Mouse (Mus musculus): Measurements from ENCODE around the gene Tnfsf8. TPM values are rescaled to one million over a fixed set of nuclear protein-coding genes. Genes with fewer than 3 reads are reported as not detected.

Tnfsf8 gene
- polyA plus RNA-seq, 1 experiment from 2014 or later, result 0.05 TPM

DNA sequence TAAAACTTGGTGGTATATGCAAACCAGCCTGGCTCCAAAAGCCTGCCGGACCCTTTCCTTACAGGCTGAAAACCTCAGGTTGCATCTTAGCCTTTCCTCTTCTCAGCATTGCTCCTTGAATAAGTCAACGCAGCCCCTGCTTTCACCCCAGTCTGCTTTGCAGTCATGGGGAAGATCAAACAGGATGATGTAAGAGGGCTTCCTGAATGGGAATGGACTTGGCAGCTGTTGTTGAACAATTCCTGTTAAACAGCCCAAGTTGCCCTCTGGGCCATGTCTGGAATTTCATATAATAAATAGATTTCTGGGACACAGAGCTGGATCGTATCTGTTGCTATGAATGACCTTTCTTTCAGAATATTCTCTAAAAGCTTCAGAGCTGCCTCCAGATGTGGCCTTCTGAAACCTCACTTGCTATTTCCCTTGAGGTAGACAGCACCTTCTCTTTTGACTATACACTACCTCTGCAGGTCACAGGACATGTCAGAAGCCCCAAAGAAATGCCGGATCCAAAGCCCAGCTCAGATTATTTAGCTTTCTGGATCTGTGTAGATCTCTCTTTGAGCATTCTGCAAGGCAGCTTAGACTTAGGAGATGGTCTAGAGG is 1.0 kb upstream of the Tnfsf8 start:
- Histone ChIP-seq H3K9ac (no peak overlapping the region), H3K4me3 (no peak overlapping the region), H3K9me3 (no peaks in the 10 kb centered on the region), H3K27ac (no peak overlapping the region), H3K4me1 (peaks cover 23% of the 10 kb centered on the region), H3K36me3 (no peaks in the 10 kb centered on the region), H3K27me3 (no peaks in the 10 kb centered on the region), H3K4me2 (no peak overlapping the region)
- WGBS, result 32% methylated on average over 4 of the region's 4 CpGs
- peak; percentile 52; the same call in 1 of the 2 replicates for ATAC-seq (ENCODE audit: borderline replicate concordance, extremely low read depth, low FRiP score, low TSS enrichment)

- no peak overlapping the region for H3K4me3 ChIP-seq
- no peak overlapping the region for H3K4me2 ChIP-seq
- WGBS, result 82% methylated on average over 5 of the region's 5 CpGs
- H3K27ac ChIP-seq, result no peak overlapping the region
- no peaks in the 10 kb centered on the region for H3K36me3 ChIP-seq
- H3K4me1 ChIP-seq, result peaks cover 23% of the 10 kb centered on the region
- no peak for ATAC-seq (ENCODE audit: borderline replicate concordance, extremely low read depth, low FRiP score, low TSS enrichment)
- H3K9me3 ChIP-seq, result no peaks in the 10 kb centered on the region
- H3K27me3 ChIP-seq, result no peaks in the 10 kb centered on the region
- no peak overlapping the region for H3K9ac ChIP-seq
Observed at GRCm38 (mm10) chr4:63860236-63860635, 911 bp downstream of the Tnfsf8 start.

- Histone ChIP-seq H3K27me3 (no peaks in the 10 kb centered on the region), H3K9me3 (no peaks in the 10 kb centered on the region), H3K4me2 (no peak overlapping the region), H3K4me3 (no peak overlapping the region), H3K27ac (no peak overlapping the region), H3K36me3 (no peaks in the 10 kb centered on the region), H3K4me1 (peaks cover 23% of the 10 kb centered on the region), H3K9ac (no peak overlapping the region)
- no peak for ATAC-seq (ENCODE audit: borderline replicate concordance, extremely low read depth, low FRiP score, low TSS enrichment)
- WGBS, result 62% methylated on average over 4 of the region's 4 CpGs
Observed at GRCm38 (mm10) chr4:63859785-63860203, 1.4 kb downstream of the Tnfsf8 start.

- Histone ChIP-seq H3K36me3 (no peaks in the 10 kb centered on the region), H3K9ac (no peak overlapping the region), H3K4me2 (no peak overlapping the region), H3K9me3 (no peaks in the 10 kb centered on the region), H3K27ac (no peak overlapping the region), H3K27me3 (no peaks in the 10 kb centered on the region), H3K4me1 (peaks cover 23% of the 10 kb centered on the region), H3K4me3 (no peak overlapping the region)
- 90% methylated on average over 7 of the region's 7 CpGs for WGBS
- ATAC-seq (ENCODE audit: borderline replicate concordance, extremely low read depth, low FRiP score, low TSS enrichment), result no peak
Observed at GRCm38 (mm10) chr4:63858646-63859224, 2.4 kb downstream of the Tnfsf8 start.

DNA sequence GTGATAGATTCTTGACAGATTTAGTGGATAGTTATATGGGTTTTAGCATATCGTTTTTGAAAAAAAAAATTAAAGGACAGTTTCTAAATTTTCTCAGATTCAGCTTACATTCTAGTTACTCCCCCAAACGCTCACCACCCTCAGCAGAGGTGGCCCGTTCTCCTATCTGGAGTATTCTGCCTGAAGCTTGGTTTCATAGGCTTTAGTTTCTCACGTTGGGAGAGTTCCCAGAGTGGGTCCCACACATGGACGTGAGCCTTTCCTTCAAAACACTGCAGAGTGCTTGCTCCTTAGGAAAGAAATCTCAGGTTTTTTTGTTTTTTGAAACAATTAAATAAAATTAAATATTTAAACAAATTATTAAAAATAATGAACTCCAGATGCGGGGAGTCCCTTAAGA is 4.4 kb downstream of the Tnfsf8 start:
- Histone ChIP-seq H3K9me3 (no peaks in the 10 kb centered on the region), H3K4me2 (no peak overlapping the region), H3K36me3 (no peaks in the 10 kb centered on the region), H3K4me3 (no peak overlapping the region), H3K9ac (no peak overlapping the region), H3K4me1 (peaks cover 11% of the 10 kb centered on the region), H3K27me3 (no peaks in the 10 kb centered on the region), H3K27ac (no peak overlapping the region)
- 74% methylated on average over 6 of the region's 6 CpGs for WGBS
- no peak for ATAC-seq (ENCODE audit: borderline replicate concordance, extremely low read depth, low FRiP score, low TSS enrichment)

DNA sequence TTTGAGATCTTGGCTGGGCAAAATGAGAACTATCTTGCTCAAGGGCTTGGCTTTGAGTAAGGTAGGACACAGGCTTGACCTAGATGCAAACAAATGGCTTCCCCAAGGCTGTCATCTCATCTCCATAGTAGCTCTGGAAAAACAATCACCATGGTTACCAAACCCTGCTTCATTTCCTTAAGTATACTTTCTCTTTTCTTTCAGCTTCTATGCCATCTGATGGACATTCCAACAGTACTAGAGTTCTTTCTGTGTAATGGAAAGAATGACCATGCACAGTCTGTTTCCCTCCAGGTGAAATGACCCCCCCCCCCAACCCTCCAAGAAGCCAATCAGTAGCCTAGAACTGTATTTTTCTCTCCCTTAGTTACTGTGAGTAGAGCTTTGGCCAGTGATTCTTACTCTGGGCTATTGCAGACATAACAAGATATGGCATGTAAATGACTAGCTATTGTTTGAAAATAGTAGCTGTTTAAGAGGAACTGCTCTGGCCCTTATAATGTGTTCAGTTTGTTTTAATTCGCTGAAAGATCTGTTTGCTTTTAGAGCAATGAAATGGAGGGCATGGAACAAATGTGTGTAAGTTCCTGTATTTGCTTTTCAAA is 7.3 kb downstream of the Tnfsf8 start:
- Histone ChIP-seq H3K27me3 (no peaks in the 10 kb centered on the region), H3K9ac (no peak overlapping the region), H3K4me2 (no peak overlapping the region), H3K36me3 (no peaks in the 10 kb centered on the region), H3K4me1 (no peaks in the 10 kb centered on the region), H3K27ac (no peak overlapping the region), H3K4me3 (no peak overlapping the region), H3K9me3 (no peaks in the 10 kb centered on the region)
- WGBS, result 52% methylated on average over 1 of the region's 1 CpGs
- ATAC-seq (ENCODE audit: borderline replicate concordance, extremely low read depth, low FRiP score, low TSS enrichment), result no peak

DNA sequence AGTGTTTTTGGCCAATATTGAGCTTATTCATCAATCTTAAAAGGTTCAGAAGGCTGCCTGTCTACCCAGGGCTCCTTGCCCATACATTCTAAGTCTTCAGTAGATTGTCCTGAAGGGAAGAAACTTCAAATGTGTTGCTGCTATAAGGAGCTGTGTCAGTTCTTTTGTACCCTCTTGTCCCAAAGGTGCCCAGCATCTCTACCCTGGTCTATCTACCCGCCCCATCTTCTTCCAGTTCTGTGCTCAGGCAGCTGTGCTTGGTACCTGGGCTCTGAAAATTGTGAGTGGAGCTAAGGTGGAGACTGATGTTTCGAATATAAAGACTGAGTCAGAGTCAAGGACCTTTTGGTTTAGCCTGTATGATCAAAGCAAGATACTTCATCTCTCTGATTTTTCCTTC is 11.1 kb downstream of the Tnfsf8 start:
- Histone ChIP-seq H3K9me3 (no peaks in the 10 kb centered on the region), H3K36me3 (no peaks in the 10 kb centered on the region), H3K4me2 (no peak overlapping the region), H3K27ac (no peak overlapping the region), H3K4me1 (no peaks in the 10 kb centered on the region), H3K9ac (no peak overlapping the region), H3K4me3 (no peak overlapping the region), H3K27me3 (no peaks in the 10 kb centered on the region)
- WGBS, result 89% methylated on average over 2 of the region's 2 CpGs
- ATAC-seq (ENCODE audit: borderline replicate concordance, extremely low read depth, low FRiP score, low TSS enrichment), result no peak

- Histone ChIP-seq H3K9me3 (no peaks in the 10 kb centered on the region), H3K9ac (no peak overlapping the region), H3K27ac (no peak overlapping the region), H3K4me3 (no peak overlapping the region), H3K27me3 (no peaks in the 10 kb centered on the region), H3K4me1 (no peaks in the 10 kb centered on the region), H3K4me2 (no peak overlapping the region), H3K36me3 (no peaks in the 10 kb centered on the region)
- no peak for ATAC-seq (ENCODE audit: borderline replicate concordance, extremely low read depth, low FRiP score, low TSS enrichment)
- 67% methylated on average over 3 of the region's 3 CpGs for WGBS
Observed at GRCm38 (mm10) chr4:63846881-63847597, 14.1 kb downstream of the Tnfsf8 start.

GRCm38 (mm10) chr4:63845760-63846159 is 15.4 kb downstream of the Tnfsf8 start:
- no peaks in the 10 kb centered on the region for H3K4me1 ChIP-seq
- ATAC-seq (ENCODE audit: borderline replicate concordance, extremely low read depth, low FRiP score, low TSS enrichment), result no peak
- no peaks in the 10 kb centered on the region for H3K36me3 ChIP-seq
- H3K4me2 ChIP-seq, result no peak overlapping the region
- no peaks in the 10 kb centered on the region for H3K27me3 ChIP-seq
- no peak overlapping the region for H3K9ac ChIP-seq
- no peaks in the 10 kb centered on the region for H3K9me3 ChIP-seq
- no peak overlapping the region for H3K27ac ChIP-seq
- WGBS, result 61% methylated on average over 2 of the region's 2 CpGs
- H3K4me3 ChIP-seq, result no peak overlapping the region

GRCm38 (mm10) chr4:63843924-63844323 is 17.2 kb downstream of the Tnfsf8 start:
- no peaks in the 10 kb centered on the region for H3K4me1 ChIP-seq
- H3K4me2 ChIP-seq, result no peak overlapping the region
- no peak overlapping the region for H3K27ac ChIP-seq
- no peak overlapping the region for H3K4me3 ChIP-seq
- H3K9ac ChIP-seq, result no peak overlapping the region
- H3K9me3 ChIP-seq, result no peaks in the 10 kb centered on the region
- H3K27me3 ChIP-seq, result no peaks in the 10 kb centered on the region
- WGBS, result 23% methylated on average over 6 of the region's 6 CpGs
- no peaks in the 10 kb centered on the region for H3K36me3 ChIP-seq
- no peak for ATAC-seq (ENCODE audit: borderline replicate concordance, extremely low read depth, low FRiP score, low TSS enrichment)

GRCm38 (mm10) chr4:63842278-63842677 is 18.9 kb downstream of the Tnfsf8 start:
- H3K36me3 ChIP-seq, result no peaks in the 10 kb centered on the region
- no peak overlapping the region for H3K27ac ChIP-seq
- no peak for ATAC-seq (ENCODE audit: borderline replicate concordance, extremely low read depth, low FRiP score, low TSS enrichment)
- WGBS, result 63% methylated on average over 1 of the region's 1 CpGs
- H3K27me3 ChIP-seq, result no peaks in the 10 kb centered on the region
- H3K4me2 ChIP-seq, result no peak overlapping the region
- H3K4me3 ChIP-seq, result no peak overlapping the region
- H3K9me3 ChIP-seq, result no peaks in the 10 kb centered on the region
- H3K9ac ChIP-seq, result no peak overlapping the region
- no peaks in the 10 kb centered on the region for H3K4me1 ChIP-seq

DNA sequence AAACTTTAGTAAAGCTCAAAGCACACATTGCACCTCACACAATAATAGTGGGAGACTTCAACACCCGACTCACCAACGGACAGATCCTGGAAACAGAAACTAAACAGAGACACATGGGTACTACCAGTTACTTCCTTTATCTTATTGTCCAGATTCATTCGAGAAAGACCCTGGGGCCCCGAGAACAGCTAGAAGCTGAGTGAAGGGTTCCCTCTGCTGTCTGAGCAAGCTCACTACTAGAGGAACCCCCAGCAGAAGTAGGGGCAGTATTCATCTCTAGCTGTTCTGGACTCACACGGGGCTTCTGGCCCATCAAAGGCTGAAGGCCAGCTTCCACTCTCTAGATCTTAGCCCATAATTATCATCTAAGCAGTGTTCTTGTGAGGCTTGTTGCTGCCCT is 20.7 kb downstream of the Tnfsf8 start:
- 39% methylated on average over 5 of the region's 5 CpGs for WGBS

More for the DNA sequence above, 20.7 kb downstream of the Tnfsf8 start:
- Histone ChIP-seq H3K36me3 (no peaks in the 10 kb centered on the region), H3K9ac (no peak overlapping the region), H3K9me3 (no peaks in the 10 kb centered on the region), H3K4me2 (no peak overlapping the region), H3K27ac (no peak overlapping the region), H3K4me1 (no peaks in the 10 kb centered on the region), H3K27me3 (no peaks in the 10 kb centered on the region), H3K4me3 (no peak overlapping the region)
- no peak for ATAC-seq (ENCODE audit: borderline replicate concordance, extremely low read depth, low FRiP score, low TSS enrichment)
